ENCODE assay signal across 33 mouse cellular contexts in genomic region chr2:14548650-14549049, GRCm38 (mm10).
"Had no signal": no experiment of that assay in that cellular context is flagged by ENCODE, and none has a peak within 500 bp of the region (broad histone marks: within the 10 kb centered on the region; RNA-seq: fewer than 3 reads in every experiment).

No protein-coding gene starts in this region.

- DNase-seq: heart, postnatal 10 days; heart, postnatal 14 days; heart, postnatal 36 days; heart, postnatal 4 days; kidney, adult 11 months; kidney, adult 18-20 months; kidney, adult 2 months; kidney, adult 8-10 months; kidney, adult 9 months; kidney, postnatal 10 days; kidney, postnatal 14 days; kidney, postnatal 25 days; kidney, postnatal 36 days; kidney, postnatal 4 days; layer of hippocampus, adult 9-11 months had no signal

- H3K4me3 ChIP-seq: heart, embryonic 12.5 days; heart, embryonic 13.5 days; heart, embryonic 15.5 days; hindbrain, embryonic 10.5 days; hindbrain, embryonic 12.5 days; hindbrain, embryonic 13.5 days; hindbrain, embryonic 15.5 days; kidney, embryonic 15.5 days; layer of hippocampus, adult 2 months; left cerebral cortex, adult 2 months had no signal

- H3K4me1 ChIP-seq: heart, embryonic 12.5 days; hindbrain, embryonic 10.5 days; hindbrain, embryonic 12.5 days; hindbrain, embryonic 13.5 days; hindbrain, embryonic 15.5 days; kidney, embryonic 15.5 days had no signal

- H3K4me2 ChIP-seq: heart, embryonic 11.5 days; heart, embryonic 12.5 days; heart, embryonic 13.5 days; heart, embryonic 15.5 days; hindbrain, embryonic 12.5 days; hindbrain, embryonic 13.5 days; hindbrain, embryonic 14.5 days; hindbrain, embryonic 15.5 days; kidney, embryonic 15.5 days had no signal

- ATAC-seq: hindbrain, embryonic 16.5 days; hindbrain, postnatal 0 days; inflammation-experienced regulatory T-cells, adult 6 months; intestine, embryonic 16.5 days; intestine, postnatal 0 days had no signal

- H3K9ac ChIP-seq: heart, embryonic 12.5 days; heart, embryonic 13.5 days; heart, embryonic 15.5 days; hindbrain, embryonic 12.5 days; hindbrain, embryonic 13.5 days; hindbrain, embryonic 14.5 days; hindbrain, embryonic 15.5 days; kidney, embryonic 15.5 days had no signal

- H3K36me3 ChIP-seq: heart, embryonic 12.5 days; heart, embryonic 13.5 days; heart, embryonic 15.5 days; hindbrain, embryonic 10.5 days; hindbrain, embryonic 12.5 days; hindbrain, embryonic 13.5 days; hindbrain, embryonic 15.5 days; kidney, embryonic 15.5 days had no signal

- H3K27ac ChIP-seq: heart, embryonic 13.5 days; heart, embryonic 15.5 days; hindbrain, embryonic 10.5 days; hindbrain, embryonic 12.5 days; hindbrain, embryonic 13.5 days; hindbrain, embryonic 14.5 days; hindbrain, embryonic 15.5 days; hindbrain, postnatal 0 days; kidney, embryonic 15.5 days; kidney, postnatal 0 days; layer of hippocampus, adult 2 months; left cerebral cortex, adult 2 months had no signal

- H3K27me3 ChIP-seq: heart, embryonic 12.5 days; heart, embryonic 13.5 days; heart, embryonic 15.5 days; hindbrain, embryonic 12.5 days; hindbrain, embryonic 13.5 days; hindbrain, embryonic 15.5 days; kidney, embryonic 15.5 days had no signal

- H3K9me3 ChIP-seq: heart, embryonic 12.5 days; heart, embryonic 13.5 days; heart, embryonic 15.5 days; hindbrain, embryonic 10.5 days; hindbrain, embryonic 12.5 days; hindbrain, embryonic 13.5 days; hindbrain, embryonic 15.5 days; kidney, embryonic 15.5 days had no signal
